Mouse (Mus musculus) urinary bladder, postnatal 10 days (tissue): ENCODE measurements around the gene A530032D15Rik.
"Not testable (repeated sequence)": the region's sequence is repeated elsewhere in the genome, so short reads cannot be mapped to it uniquely, and the experiment has no call there.

Experiments used
- DNase-seq: peaks from one replicate; pipeline ENCODE4 v3.0.0; 2022; ENCODE audit warnings: low spot score

Gene A530032D15Rik

GRCm38 (mm10) chr1:85109753-85110152 lies at the start of gene A530032D15Rik:
TSS of gene A530032D15Rik (minus strand) at chr1:85109853.
- DNase-seq: not testable (repeated sequence)

- DNase-seq: not testable (repeated sequence)
Observed at GRCm38 (mm10) chr1:85155151-85155550, 45.5 kb upstream of the A530032D15Rik start.

GRCm38 (mm10) chr1:85133671-85134070 lies 24.0 kb upstream of the A530032D15Rik start:
- not testable (repeated sequence) for DNase-seq

- DNase-seq: not testable (repeated sequence)
Observed at GRCm38 (mm10) chr1:85121841-85122240, 12.2 kb upstream of the A530032D15Rik start.

DNA sequence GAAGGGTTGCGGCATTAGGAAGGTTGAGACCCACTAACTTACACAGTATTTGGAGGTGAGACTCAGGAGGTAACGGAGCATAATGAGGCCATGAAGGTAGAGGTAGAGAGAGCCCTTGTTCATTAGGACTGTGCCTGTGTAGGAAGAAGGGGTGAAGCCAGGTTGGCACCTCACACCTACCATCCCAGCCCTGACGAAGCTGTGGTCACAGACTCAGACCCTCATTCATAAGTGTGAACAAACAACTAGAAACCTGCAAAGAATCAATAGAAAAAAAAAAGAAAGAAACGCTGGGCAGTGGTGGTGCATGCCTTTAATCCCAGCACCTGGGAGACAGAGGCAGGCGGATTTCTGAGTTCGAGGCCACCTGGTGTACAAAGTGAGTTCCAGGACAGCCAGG lies 8.7 kb upstream of the A530032D15Rik start:
- DNase-seq: not testable (repeated sequence)

DNA sequence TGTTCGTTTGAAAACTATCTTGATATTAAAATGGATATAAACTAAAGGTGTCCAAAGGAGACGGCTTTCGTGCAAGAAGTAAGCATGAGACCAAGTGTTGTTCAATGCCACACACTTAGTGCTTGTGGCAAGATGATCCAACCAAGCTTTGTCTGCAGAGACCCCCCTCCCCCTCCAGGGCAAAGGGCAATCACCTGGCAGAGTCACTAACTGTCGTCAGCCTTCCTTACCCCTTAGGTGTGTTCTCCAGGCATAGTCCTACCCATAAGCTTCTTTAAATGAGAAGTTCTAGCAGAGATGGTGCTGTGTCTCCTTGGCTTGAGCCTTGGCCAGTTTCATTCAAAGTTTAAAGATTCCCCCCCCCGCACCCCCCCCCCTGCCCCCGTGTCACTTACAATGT lies 7.9 kb upstream of the A530032D15Rik start:
- not testable (repeated sequence) for DNase-seq

- DNase-seq: not testable (repeated sequence)
Observed at GRCm38 (mm10) chr1:85114666-85115402, 5.2 kb upstream of the A530032D15Rik start.

DNA sequence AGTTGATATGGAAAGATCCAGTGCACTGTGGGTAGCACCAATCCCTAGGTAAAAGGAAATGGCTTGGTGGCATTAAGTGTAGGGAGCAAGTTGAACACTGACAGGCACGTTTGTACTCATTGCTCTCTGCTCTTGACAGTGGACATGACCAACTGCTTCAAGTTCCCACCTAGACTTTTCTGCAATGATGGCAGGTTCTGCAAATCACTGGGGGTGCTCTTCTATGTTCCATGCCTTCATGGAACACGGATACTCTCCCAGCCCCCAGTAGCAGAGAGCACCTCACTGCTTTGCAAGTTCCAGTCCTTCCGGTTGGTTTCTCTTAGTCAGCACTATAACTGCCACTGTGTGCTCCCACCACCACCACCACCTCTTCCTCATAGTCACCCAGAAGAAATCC lies 4.4 kb upstream of the A530032D15Rik start:
- DNase-seq: not testable (repeated sequence)

- not testable (repeated sequence) for DNase-seq
Observed at GRCm38 (mm10) chr1:85112889-85113288, 3.2 kb upstream of the A530032D15Rik start.

GRCm38 (mm10) chr1:85112266-85112665 lies 2.6 kb upstream of the A530032D15Rik start:
- not testable (repeated sequence) for DNase-seq

DNA sequence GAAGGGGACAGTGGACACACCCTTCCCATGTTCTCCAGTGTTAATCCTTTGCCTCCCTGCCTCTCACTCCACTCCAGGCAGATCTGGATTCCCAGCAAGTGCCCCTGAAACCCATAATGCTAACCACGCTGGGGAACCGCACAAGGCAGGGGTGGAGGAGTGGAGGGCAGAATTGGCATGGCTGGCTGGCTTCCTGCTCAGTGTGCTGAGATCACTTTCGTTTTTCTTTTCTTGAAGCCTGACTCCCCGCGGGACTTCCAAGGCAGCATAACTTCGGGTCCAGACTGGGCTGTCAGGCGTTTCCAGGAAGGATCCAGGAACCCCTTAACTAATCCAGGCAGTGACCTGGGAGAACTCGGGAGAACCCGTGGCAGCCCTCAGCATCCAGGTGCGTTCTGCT lies 1.9 kb upstream of the A530032D15Rik start:
- DNase-seq: peak; percentile 51

GRCm38 (mm10) chr1:85110876-85111275 lies 1.2 kb upstream of the A530032D15Rik start:
- DNase-seq: not testable (repeated sequence)

- DNase-seq: not testable (repeated sequence)
Observed at GRCm38 (mm10) chr1:85106013-85106412, 3.6 kb downstream of the A530032D15Rik start.

- not testable (repeated sequence) for DNase-seq
Observed at GRCm38 (mm10) chr1:85105336-85105735, 4.3 kb downstream of the A530032D15Rik start.

- DNase-seq: not testable (repeated sequence)
Observed at GRCm38 (mm10) chr1:85101754-85102153, 7.9 kb downstream of the A530032D15Rik start.

- not testable (repeated sequence) for DNase-seq
Observed at GRCm38 (mm10) chr1:85099864-85100263, 9.8 kb downstream of the A530032D15Rik start, which contains the start of gene Gm10553. TSS of gene Gm10553 (plus strand) at chr1:85100164.

DNA sequence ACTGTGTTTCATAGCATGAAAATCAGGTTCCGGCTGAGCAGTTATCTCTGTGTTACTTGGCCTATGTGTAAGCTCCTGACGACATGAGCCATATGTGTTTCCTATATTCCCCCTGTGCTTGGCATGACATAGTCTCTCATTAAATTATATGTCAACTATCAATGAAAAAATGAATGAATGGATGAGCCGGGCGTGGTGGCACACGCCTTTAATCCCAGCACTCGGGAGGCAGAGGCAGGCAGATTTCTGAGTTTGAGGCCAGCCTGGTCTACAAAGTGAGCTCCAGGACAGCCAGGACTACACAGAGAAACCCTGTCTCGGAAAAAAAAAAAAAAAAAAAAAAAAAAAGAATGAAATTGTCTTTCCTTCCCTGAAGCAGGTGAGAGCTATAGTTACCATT lies 10.6 kb downstream of the A530032D15Rik start:
- DNase-seq: not testable (repeated sequence)

DNA sequence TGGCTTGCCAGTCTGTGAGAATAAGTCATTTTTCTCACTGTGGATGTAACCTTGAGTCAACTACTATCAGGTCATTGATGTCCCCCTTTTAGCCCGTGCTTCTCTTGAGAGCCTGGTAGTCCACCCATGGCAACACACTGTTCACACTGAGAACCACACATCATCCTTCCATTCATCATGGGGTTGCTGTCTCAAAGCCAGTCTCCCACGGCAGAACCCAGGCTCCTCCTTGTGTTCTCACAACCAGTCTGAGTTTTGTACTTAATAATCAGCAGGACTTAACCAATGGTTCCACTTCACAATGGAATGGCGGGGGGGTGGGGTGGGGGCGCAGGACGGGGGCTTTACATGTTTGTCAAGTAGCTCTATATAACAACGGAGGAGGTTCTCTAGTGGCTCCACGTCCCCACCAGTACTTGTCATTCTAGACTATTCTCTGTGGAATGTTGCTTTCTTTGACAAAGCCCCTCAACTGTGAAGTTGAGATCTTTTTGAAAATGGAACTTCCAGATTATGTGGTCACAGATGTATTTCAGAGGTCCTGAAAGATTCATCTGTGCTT lies 16.6 kb downstream of the A530032D15Rik start:
- not testable (repeated sequence) for DNase-seq

- DNase-seq: not testable (repeated sequence)
Observed at GRCm38 (mm10) chr1:85092169-85092568, 17.5 kb downstream of the A530032D15Rik start.

DNA sequence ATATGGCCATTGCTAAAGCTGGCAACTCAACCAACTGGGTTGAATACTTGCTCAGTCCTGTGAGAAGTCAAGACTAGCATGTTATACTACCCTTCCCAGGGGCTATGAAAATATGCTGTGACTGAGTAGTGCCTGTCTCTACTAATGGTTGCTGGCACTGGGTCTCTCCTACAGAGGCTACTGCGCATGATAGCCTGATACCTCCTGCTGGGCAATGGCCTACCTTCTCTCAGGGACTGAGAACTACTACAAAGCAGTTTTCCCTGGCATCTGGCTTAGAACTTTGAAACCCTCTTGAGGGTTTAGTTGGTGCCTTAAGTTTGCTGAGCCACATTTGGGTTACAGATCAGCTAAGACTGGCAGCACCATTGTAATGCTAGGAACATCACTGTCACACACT lies 23.4 kb downstream of the A530032D15Rik start:
- DNase-seq: not testable (repeated sequence)

DNA sequence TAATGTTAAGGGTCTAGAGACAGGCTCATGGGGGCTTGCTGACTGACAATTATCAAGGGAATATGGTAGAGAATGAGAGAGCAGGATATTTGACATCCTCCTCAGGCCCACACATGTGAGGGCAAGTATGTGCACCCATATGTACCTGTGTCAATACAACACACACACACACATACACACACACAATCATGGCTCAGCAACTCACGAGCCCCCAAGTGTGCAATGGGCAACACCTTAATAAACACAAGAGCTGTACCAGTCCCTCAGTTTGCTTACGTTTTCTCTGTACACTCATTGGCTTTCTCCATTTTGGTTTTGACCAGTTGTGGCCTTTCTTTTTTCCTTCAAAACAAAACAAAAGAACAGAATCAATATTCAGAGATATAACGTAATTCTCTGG lies 24.9 kb downstream of the A530032D15Rik start:
- not testable (repeated sequence) for DNase-seq

- DNase-seq: not testable (repeated sequence)
Observed at GRCm38 (mm10) chr1:85073099-85073498, 36.6 kb downstream of the A530032D15Rik start.

GRCm38 (mm10) chr1:85071690-85072089 lies 38.0 kb downstream of the A530032D15Rik start:
- not testable (repeated sequence) for DNase-seq
